Mouse (Mus musculus) hindbrain, embryonic 13.5 days (tissue): Measurements from ENCODE around the gene Gm20388. TPM values are rescaled to one million over a fixed set of nuclear protein-coding genes. Genes with fewer than 3 reads are reported as not detected.

Experiments
- ATAC-seq: fragments of 200-750 bp; cut with Nextera tagmentation; 2 replicates; pipeline ENCODE4 v1.8.0; 2017; ENCODE audit warnings: moderate TSS enrichment; ENCODE audit not compliant: low FRiP score
- H3K27ac ChIP-seq: fragments of 300-500 bp; sonication (generic); 2 replicates; pipeline ENCODE4 v1.5.1; 2015; ENCODE audit warnings: inconsistent platforms, mild to moderate bottlenecking, moderate library complexity
- H3K27me3 ChIP-seq: fragments of 300-500 bp; sonication (generic); 2 replicates; pipeline ENCODE4 v1.6.1; 2015; ENCODE audit warnings: mild to moderate bottlenecking, inconsistent platforms
- H3K36me3 ChIP-seq: fragments of 300-500 bp; sonication (generic); 2 replicates; pipeline ENCODE4 v1.6.1; 2015; ENCODE audit warnings: mild to moderate bottlenecking, inconsistent platforms
- H3K4me1 ChIP-seq: fragments of 300-500 bp; sonication (generic); replicated peaks from 2 replicates; pipeline ENCODE4 v1.6.1; 2015; ENCODE audit warnings: inconsistent platforms
- H3K4me2 ChIP-seq: fragments of 300-500 bp; sonication (generic); 2 replicates; pipeline ENCODE4 v1.6.1; 2015; ENCODE audit warnings: inconsistent platforms, mild to moderate bottlenecking, moderate library complexity
- H3K4me3 ChIP-seq: fragments of 300-500 bp; sonication (generic); 2 replicates; pipeline ENCODE4 v1.5.1; 2015; ENCODE audit warnings: mild to moderate bottlenecking, inconsistent platforms
- H3K9ac ChIP-seq: fragments of 300-500 bp; sonication (generic); 2 replicates; pipeline ENCODE4 v1.6.1; 2015; ENCODE audit warnings: mild to moderate bottlenecking, inconsistent platforms
- H3K9me3 ChIP-seq: fragments of 300-500 bp; sonication (generic); 2 replicates; pipeline ENCODE4 v1.6.1; 2016; ENCODE audit warnings: inconsistent platforms
- WGBS: fragments of 180-500 bp; shearing (Covaris S2); methylation state at CpG from one replicate; pipeline ENCODE4 v1.1.7; 2015; 5-methylcytosine and 5-hydroxymethylcytosine counted together
- polyA plus RNA-seq: library from polyadenylated mRNA; unstranded; fragments of >200 nt; fragmentation: Nextera tagmentation; extraction: Ambion mirVana; gene quantifications from 2 replicates; pipeline ENCODE4 v1.2.1, GENCODE M21; 2015

The Gm20388 gene
- polyA plus RNA-seq, 1 experiment from 2014 or later: 1.9 TPM

DNA sequence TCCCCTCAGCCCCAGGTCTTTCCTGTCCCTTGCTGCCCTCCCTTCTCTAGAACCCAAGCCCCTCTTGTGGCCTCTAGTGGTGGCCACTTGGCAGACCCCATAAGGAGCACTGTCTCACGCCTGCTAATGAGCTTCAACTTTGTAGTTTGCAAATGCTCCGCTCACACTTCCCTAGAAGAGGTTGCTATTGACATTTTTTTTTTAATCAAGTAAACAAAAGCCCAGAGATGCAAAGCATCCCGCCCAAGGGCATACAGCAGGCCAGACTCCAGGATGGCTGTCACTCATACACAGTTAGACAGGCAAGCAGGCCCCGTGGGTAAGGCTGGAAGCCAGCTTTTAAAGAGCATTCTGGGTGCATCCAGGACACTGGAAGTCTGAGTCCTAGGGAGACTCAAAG lies 266.0 kb downstream of the Gm20388 start:
- H3K4me3 ChIP-seq: no peak overlapping the region
- WGBS: 11% methylated on average over 4 of the region's 4 CpGs
- ATAC-seq: peak; percentile 23; the same call in 1 of the 2 replicates
- no peaks in the 10 kb centered on the region for H3K9me3 ChIP-seq
- peaks cover 48% of the 10 kb centered on the region for H3K4me1 ChIP-seq
- peak overlapping the region; percentile 42 for H3K4me2 ChIP-seq
- peaks cover 33% of the 10 kb centered on the region for H3K27me3 ChIP-seq
- peak overlapping the region; percentile 62 for H3K9ac ChIP-seq
- H3K27ac ChIP-seq: peak overlapping the region; percentile 83
- H3K36me3 ChIP-seq: no peaks in the 10 kb centered on the region

DNA sequence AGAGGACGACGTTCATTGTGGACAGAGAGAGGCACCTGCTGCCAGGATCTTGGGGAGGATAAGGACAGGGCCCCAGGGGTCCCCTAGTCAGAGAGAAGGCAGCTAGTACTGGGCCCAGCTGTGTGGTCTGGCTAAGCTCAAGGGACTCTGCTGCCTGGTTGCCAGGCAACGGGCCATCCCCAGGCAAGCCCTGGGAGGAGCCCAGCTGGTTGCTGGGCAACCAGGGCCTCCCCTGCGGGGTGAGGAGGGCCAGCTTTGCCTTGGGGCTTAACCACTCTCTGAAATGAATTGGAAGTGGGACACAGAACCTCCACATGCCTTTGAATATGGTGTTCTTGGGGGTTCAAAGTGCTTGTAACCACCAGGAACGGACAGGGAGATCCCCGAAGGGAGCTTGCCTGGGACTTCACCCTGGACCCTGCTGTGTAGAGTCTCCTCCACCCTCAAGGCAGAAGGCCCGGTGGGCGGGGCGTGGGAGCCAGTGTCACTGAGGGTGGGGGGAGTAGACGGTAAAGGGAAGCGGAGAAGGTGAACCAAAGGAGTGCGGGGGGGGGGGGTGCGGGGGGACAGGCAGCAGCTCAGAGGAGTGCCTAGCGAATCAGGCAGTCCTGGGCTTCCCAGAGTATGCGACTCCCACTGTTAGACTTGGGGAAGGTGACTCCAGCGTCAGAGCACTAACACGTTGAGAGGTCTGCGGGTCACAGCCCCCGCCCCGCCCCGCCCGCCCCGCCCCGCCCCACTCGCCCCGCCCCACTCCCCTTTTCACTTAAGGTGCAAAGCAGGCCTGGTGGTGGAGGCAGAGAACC lies 266.9 kb downstream of the Gm20388 start, which contains the start of gene Fam92b:
TSS of gene Fam92b (minus strand) at position 149 of the 806 bp plus-strand sequence.
- peak; percentile 83 for ATAC-seq
- no peak within 1 kb of the TSS for H3K4me3 ChIP-seq
- H3K4me2 ChIP-seq: peak within 1 kb of the TSS; percentile 42

DNA sequence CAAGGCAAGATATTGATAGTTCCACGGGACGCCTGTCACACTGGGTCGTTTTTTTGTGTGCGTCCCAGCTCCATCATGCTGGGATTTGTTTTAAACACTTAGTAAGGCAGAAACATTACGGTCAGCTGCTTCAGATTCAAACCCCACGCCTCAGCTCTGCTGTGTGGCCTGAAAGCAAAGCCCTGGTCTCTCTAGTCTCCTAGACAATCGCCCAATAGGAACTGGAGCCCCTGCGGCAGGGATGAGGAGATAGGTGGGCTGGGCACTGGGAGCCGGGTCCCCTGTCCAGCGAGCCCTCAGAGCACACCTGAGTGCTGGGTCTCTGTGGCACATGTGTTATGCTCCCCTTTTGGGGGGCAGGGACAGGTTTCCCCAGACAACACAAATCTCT lies 267.5 kb downstream of the Gm20388 start:
- H3K4me3 ChIP-seq: no peak overlapping the region
- H3K9ac ChIP-seq: peak overlapping the region; percentile 43; the same call in 1 of the 2 replicates
- peak overlapping the region; percentile 83 for H3K27ac ChIP-seq
- peaks cover 29% of the 10 kb centered on the region for H3K27me3 ChIP-seq
- no peaks in the 10 kb centered on the region for H3K36me3 ChIP-seq
- 2% methylated on average over 10 of the region's 10 CpGs for WGBS
- H3K9me3 ChIP-seq: no peaks in the 10 kb centered on the region
- no peak for ATAC-seq
- peak overlapping the region; percentile 42 for H3K4me2 ChIP-seq
- H3K4me1 ChIP-seq: peaks cover 48% of the 10 kb centered on the region

More for the DNA sequence above, 266.9 kb downstream of the Gm20388 start, which contains the start of gene Fam92b:
- 0% methylated on average over 11 of the region's 26 CpGs for WGBS
- peaks cover 48% of the 10 kb centered on the region for H3K4me1 ChIP-seq
- H3K36me3 ChIP-seq: no peaks in the 10 kb centered on the region
- H3K9ac ChIP-seq: peak within 1 kb of the TSS; percentile 62
- H3K27me3 ChIP-seq: peaks cover 33% of the 10 kb centered on the region
- no peaks in the 10 kb centered on the region for H3K9me3 ChIP-seq
- H3K27ac ChIP-seq: peak within 1 kb of the TSS; percentile 83

DNA sequence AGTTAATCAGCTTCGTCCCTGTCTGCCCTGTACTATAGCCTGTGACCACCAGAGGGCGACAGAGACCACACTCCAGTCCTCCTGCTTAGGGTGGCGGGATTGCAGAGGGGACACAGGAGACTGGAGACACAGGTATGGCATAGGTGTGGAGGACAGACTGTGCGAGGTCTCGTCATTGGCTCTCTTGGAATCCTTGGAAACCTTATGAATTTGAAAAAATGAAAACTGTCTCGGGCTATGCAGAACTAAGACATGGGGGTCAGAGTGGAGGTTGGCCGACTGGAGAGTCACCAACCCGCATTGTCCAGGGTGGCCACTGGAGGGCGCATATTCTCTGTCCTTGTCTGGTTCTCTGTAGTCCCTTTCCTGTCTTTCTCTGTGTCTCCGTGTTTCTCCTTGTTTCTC lies 268.4 kb downstream of the Gm20388 start:
- Histone ChIP-seq H3K4me3 (no peak overlapping the region), H3K9me3 (no peaks in the 10 kb centered on the region), H3K27ac (peak overlapping the region; percentile 59), H3K27me3 (peaks cover 26% of the 10 kb centered on the region), H3K4me1 (peaks cover 52% of the 10 kb centered on the region), H3K9ac (0 out of 2 replicates have a peak overlapping the region, but pooled peaks have one; percentile 49), H3K36me3 (no peaks in the 10 kb centered on the region), H3K4me2 (peak overlapping the region; percentile 43)
- peak; percentile 69 for ATAC-seq
- WGBS: under 1% methylated on average over 10 of the region's 10 CpGs

DNA sequence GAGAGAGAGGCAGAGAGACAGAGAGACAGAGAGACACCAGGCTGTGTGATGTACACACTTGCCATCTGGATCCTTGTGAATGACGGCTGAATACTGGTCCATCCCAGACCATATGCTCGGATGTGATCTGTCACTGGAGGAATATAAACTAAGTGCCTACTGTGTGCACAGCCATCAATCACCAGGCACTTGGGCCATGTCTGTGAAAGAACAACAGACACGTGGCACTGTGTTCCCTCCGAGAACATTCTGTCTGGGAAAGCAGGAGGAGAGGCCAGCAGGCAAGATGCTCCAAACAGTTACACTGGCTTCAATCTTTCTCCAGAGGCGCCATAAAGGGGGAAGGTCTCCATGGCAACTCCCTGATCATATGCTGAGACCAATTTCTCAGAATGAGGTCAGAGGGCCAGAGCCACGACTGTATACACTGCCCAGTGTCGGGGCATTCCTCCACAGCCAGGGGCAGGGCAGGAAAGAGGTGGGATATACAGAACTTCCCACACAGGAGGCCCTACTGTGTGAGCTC lies 269.9 kb downstream of the Gm20388 start:
- H3K4me2 ChIP-seq: no peak overlapping the region
- WGBS: 30% methylated on average over 7 of the region's 7 CpGs
- no peak overlapping the region for H3K27ac ChIP-seq

DNA sequence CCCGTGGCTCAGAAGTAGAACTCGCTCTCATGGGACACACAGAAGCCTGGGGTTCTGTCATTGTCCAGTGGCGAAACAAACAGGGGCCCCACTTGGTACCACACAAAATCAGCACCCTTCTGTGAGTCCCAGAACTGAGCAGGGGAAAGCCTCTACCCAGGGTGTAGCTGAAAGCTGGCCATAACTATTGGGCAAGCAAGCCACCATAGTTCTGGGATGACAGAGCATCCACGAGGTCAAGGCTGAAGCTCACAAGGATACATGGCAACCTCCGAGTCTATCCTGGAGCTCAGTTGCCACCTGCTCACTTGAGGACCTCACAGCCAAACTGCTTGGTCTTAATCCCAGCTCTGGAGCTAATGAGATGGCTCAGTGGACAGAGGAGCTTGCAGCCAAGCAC lies 270.6 kb downstream of the Gm20388 start:
- WGBS: 89% methylated on average over 5 of the region's 5 CpGs
- Histone ChIP-seq H3K9ac (no peak overlapping the region), H3K36me3 (no peaks in the 10 kb centered on the region), H3K4me2 (no peak overlapping the region), H3K9me3 (no peaks in the 10 kb centered on the region), H3K4me1 (peaks cover 67% of the 10 kb centered on the region), H3K27ac (no peak overlapping the region), H3K4me3 (no peak overlapping the region), H3K27me3 (peaks cover 10% of the 10 kb centered on the region; the same call in 1 of the 2 replicates)
- ATAC-seq: no peak

More for the DNA sequence above, 269.9 kb downstream of the Gm20388 start:
- H3K4me1 ChIP-seq: peaks cover 66% of the 10 kb centered on the region
- ATAC-seq: no peak
- H3K9me3 ChIP-seq: no peaks in the 10 kb centered on the region
- no peak overlapping the region for H3K4me3 ChIP-seq
- peaks cover 11% of the 10 kb centered on the region for H3K27me3 ChIP-seq
- H3K9ac ChIP-seq: no peak overlapping the region
- H3K36me3 ChIP-seq: no peaks in the 10 kb centered on the region

DNA sequence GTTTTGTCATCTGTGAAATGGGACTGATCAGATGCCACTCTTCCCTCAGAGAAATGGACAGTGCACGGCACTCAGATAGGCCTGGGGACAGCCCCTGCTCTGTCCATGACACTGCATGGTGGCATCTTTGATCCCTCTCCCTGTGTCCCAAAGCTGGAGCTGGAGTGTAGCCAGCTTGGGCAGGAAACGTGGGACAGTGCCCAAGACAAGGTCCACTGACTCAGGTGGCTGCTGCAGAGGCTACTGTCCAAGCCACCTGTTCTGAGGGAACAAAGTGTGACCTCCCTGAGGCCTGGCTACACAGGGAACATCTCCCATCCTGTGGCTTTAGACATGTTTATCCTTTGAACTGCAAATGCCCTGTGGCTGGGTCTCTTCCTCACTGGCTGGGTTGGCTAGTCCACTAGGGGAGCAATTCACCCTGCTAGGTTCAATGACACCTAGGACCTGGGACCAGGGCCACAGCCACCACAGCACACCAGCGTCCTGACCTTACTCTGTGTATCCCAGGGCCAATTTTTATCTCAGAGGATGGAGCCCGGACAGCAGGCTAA lies 271.3 kb downstream of the Gm20388 start:
- Histone ChIP-seq H3K36me3 (no peaks in the 10 kb centered on the region), H3K9me3 (no peaks in the 10 kb centered on the region), H3K4me2 (no peak overlapping the region), H3K4me1 (peaks cover 67% of the 10 kb centered on the region), H3K4me3 (no peak overlapping the region), H3K27me3 (peaks cover 7% of the 10 kb centered on the region; the same call in 1 of the 2 replicates), H3K27ac (no peak overlapping the region), H3K9ac (no peak overlapping the region)
- 86% methylated on average over 4 of the region's 4 CpGs for WGBS
- ATAC-seq: no peak

DNA sequence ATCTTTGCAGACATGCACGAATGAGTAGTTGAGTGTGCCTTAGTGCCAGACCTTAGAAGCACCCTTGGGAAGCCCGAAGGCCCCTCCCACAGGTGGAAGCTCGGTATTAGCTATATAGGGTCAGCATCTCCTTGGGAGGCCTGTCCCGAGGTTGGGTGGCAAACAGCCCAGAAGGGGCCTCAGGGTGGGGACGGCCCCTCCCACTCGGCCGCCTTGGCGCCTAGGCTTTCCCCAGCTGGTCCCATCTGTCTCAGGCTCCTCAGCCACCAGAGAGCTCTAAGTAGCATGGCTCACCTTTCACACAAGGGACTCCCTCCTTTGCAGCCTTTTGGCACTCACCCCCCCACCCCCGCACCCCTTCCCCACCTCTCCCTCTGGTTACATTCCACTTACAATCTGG lies 273.7 kb downstream of the Gm20388 start:
- Histone ChIP-seq H3K4me3 (no peak overlapping the region), H3K27ac (peak overlapping the region; percentile 37), H3K9me3 (no peaks in the 10 kb centered on the region), H3K9ac (no peak overlapping the region), H3K4me2 (no peak overlapping the region), H3K36me3 (no peaks in the 10 kb centered on the region), H3K27me3 (0 out of 2 replicates have a peak, but pooled peaks cover 9% of the 10 kb centered on the region), H3K4me1 (peaks cover 47% of the 10 kb centered on the region)
- 42% methylated on average over 9 of the region's 9 CpGs for WGBS
- no peak for ATAC-seq

DNA sequence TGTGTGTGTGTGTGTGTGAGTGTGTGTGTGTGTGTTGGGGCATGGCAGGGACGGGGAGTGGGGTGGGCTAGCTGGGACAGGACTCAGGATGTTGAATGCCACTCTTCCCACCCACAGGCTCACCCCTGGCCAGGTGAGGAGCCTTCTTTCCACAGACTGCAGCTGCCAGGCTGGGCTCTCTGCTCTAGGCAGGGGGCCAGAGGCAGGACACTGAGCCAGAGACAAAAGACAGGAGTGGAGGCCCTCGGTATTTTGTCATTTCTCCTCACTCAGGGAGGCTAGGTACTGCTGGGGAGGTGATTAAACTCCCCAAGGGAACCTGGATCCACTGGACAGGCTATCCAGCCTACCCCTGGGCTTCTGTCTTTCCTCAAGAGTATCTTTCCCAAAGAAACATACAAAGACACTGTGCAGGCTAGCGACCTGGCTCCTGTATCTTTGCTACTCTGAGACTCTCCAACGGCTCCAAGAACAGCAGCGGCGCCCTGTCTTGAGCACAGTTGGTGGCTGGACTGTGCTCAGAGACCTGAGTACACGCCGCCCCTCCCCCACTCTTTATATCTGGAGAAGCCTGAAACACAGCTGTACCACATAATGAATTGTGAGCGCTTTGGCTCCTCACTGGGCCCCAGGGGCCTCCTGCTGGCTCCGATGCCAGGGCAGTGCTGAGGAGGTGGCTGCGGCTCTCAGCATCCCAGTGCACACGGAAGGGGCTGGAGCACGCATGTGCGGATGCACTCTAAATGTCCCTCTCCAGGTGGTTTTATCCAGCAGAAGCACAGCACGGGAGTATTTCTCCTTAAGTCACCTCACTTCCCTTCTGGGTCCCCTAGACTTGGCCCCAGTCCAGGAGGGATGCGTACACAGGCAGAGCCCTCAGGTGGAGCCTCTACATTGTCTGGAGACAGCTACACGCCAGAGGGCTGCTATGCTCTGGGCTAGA lies 274.5 kb downstream of the Gm20388 start:
- no peaks in the 10 kb centered on the region for H3K36me3 ChIP-seq
- H3K27me3 ChIP-seq: 0 out of 2 replicates have a peak, but pooled peaks cover 9% of the 10 kb centered on the region
- WGBS: 11% methylated on average over 17 of the region's 17 CpGs
- peaks cover 48% of the 10 kb centered on the region for H3K4me1 ChIP-seq
- peak overlapping the region; percentile 89 for H3K27ac ChIP-seq
- H3K4me2 ChIP-seq: peak overlapping the region; percentile 36
- ATAC-seq: peak; percentile 41
- peak overlapping the region; percentile 60 for H3K9ac ChIP-seq
- H3K9me3 ChIP-seq: no peaks in the 10 kb centered on the region
- no peak overlapping the region for H3K4me3 ChIP-seq

DNA sequence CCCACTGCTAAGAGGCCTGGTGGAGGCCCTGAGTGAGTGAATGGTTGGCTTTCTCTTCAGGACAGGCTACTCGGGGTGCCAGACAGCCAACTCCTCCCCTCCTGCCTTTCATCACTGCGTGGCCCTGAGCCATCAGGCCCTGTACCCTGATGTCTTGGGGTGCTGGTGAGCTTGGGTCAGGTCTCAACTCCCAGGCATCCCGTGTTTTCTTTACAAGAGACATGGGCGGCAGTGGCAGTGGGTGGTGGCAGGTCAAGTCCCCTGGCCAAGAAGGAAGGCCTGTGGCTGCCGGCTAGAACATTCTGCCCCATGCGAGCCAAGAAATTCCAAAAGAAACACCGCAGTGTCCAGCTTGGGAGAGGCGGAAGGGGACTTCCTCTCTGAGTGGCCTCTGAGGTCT lies 275.8 kb downstream of the Gm20388 start:
- Histone ChIP-seq H3K27me3 (0 out of 2 replicates have a peak, but pooled peaks cover 5% of the 10 kb centered on the region), H3K9ac (no peak overlapping the region), H3K4me2 (no peak overlapping the region), H3K4me3 (no peak overlapping the region), H3K27ac (peak overlapping the region; percentile 89), H3K9me3 (no peaks in the 10 kb centered on the region), H3K4me1 (peaks cover 53% of the 10 kb centered on the region), H3K36me3 (no peaks in the 10 kb centered on the region)
- no peak for ATAC-seq
- 45% methylated on average over 8 of the region's 8 CpGs for WGBS

DNA sequence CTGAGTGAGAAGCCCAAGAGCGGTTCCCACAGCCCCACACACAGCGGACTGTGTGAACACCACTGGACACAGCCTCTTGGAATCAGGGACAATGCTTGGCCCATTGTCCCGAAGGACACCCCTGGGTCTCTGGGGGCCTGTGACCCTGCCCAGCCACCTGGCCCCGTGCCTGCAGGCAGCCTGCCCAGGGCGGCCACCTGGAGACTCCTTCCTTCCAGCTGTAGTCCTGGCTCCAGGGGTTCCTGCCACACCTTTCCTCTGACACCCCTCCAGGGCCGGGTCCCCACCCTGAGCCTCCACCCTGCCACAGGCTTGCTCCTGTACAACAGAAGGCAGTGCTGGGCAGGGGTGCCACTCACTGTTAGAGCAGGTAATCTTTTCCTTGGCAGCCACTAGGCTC lies 277.9 kb downstream of the Gm20388 start:
- Histone ChIP-seq H3K9me3 (0 out of 2 replicates have a peak, but pooled peaks cover 3% of the 10 kb centered on the region), H3K4me1 (peaks cover 55% of the 10 kb centered on the region), H3K27me3 (0 out of 2 replicates have a peak, but pooled peaks cover 5% of the 10 kb centered on the region), H3K36me3 (no peaks in the 10 kb centered on the region), H3K9ac (no peak overlapping the region), H3K4me2 (no peak overlapping the region), H3K4me3 (no peak overlapping the region), H3K27ac (no peak overlapping the region)
- 83% methylated on average over 6 of the region's 6 CpGs for WGBS
- ATAC-seq: no peak
